Mouse (Mus musculus): ENCODE data around the gene Abhd4. TPM values are rescaled to one million over a fixed set of nuclear protein-coding genes. Genes with fewer than 3 reads are reported as not detected.

Abhd4 gene
- polyA plus RNA-seq, 1 experiment from 2014 or later, result 40.2 TPM

DNA sequence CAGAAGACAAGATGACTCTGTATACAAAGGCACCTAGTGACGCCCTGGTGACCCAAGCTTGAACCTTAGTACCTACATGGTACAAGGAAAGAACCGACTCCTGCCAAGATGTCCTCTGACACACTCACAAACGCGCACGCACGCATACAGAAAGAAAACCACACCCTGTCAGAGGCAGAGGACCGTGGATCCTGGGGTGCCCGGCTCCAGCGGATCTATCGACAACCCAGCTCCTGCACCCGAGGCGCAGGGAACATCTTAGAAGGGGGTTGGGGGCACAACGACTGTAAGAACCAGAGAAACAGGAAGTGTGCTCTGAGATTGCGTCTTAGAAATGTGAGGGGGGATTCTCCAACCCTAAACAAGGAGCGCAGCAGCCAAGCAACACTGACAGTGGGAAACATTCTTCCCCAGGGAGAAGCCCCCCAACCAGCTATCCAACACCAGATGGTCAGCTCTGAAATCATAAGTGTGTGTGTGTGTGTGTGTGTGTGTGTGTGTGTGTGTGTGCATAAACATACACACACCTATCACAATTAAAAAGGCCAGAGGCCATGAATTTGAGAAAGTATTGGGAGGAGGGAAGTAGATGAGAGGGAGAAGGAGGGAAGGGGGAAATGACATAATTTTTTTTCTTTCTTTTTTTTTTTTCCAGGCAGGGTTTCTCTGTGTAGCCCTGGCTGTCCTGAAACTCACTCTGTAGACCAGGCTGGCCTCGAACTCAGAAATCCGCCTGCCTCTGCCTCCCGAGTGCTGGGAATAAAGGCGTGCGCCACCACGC, 22.6 kb upstream of the Abhd4 start:
- peak; percentile 62 for DNase-seq (ENCODE audit: low spot score)
- Histone ChIP-seq H3K4me3 (ENCODE audit: low read depth, low read length) (no peak overlapping the region), H3K9me3 (ENCODE audit: control insufficient read depth, low read length) (no peaks in the 10 kb centered on the region), H3K4me1 (replicated peaks; ENCODE audit: control insufficient read depth, insufficient read depth) (0 out of 2 replicates have a peak, but pooled peaks cover 2% of the 10 kb centered on the region), H3K9ac (ENCODE audit: low read length) (no peak overlapping the region), H3K36me3 (ENCODE audit: control insufficient read depth, insufficient read depth, low read length) (peaks cover 4% of the 10 kb centered on the region; the same call in 1 of the 2 replicates), H3K27ac (replicated peaks) (no peak overlapping the region), H3K27me3 (ENCODE audit: control insufficient read depth, insufficient read depth, low read length) (no peaks in the 10 kb centered on the region), H3K4me2 (replicated peaks; ENCODE audit: low read depth) (no peak overlapping the region; the same call in 1 of the 2 replicates)
- peak; percentile 62 for ATAC-seq (ENCODE audit: low FRiP score, low TSS enrichment)
- 59% methylated on average over 21 of the region's 21 CpGs for WGBS
- no peak for TF ChIP-seq EP300 (optimal IDR thresholded peaks at IDR 0.05)
- no peak for TF ChIP-seq CTCF (IDR thresholded peaks at IDR 0.05; ENCODE audit: low read depth)

GRCm38 (mm10) chr14:54232143-54232542, 21.8 kb upstream of the Abhd4 start:
- DNase-seq (ENCODE audit: low spot score) (no peak), ATAC-seq (ENCODE audit: low FRiP score, low TSS enrichment) (no peak)
- Histone ChIP-seq H3K4me1 (replicated peaks; ENCODE audit: control insufficient read depth, insufficient read depth) (no peaks in the 10 kb centered on the region), H3K27ac (replicated peaks) (no peak overlapping the region), H3K9me3 (ENCODE audit: control insufficient read depth, low read length) (no peaks in the 10 kb centered on the region), H3K4me2 (replicated peaks; ENCODE audit: low read depth) (no peak overlapping the region), H3K36me3 (ENCODE audit: control insufficient read depth, insufficient read depth, low read length) (peaks cover 4% of the 10 kb centered on the region; the same call in 1 of the 2 replicates), H3K9ac (ENCODE audit: low read length) (no peak overlapping the region), H3K4me3 (ENCODE audit: low read depth, low read length) (no peak overlapping the region), H3K27me3 (ENCODE audit: control insufficient read depth, insufficient read depth, low read length) (no peaks in the 10 kb centered on the region)
- 58% methylated on average over 9 of the region's 9 CpGs for WGBS
- TF ChIP-seq CTCF (IDR thresholded peaks at IDR 0.05; ENCODE audit: low read depth) (no peak), EP300 (optimal IDR thresholded peaks at IDR 0.05) (no peak)

- WGBS, result 20% methylated on average over 9 of the region's 9 CpGs
- H3K4me3 ChIP-seq (ENCODE audit: low read depth, low read length), result no peak overlapping the region
- no peaks in the 10 kb centered on the region for H3K27me3 ChIP-seq (ENCODE audit: control insufficient read depth, insufficient read depth, low read length)
- ATAC-seq (ENCODE audit: low FRiP score, low TSS enrichment), result peak; percentile 45; the same call in 1 of the 2 replicates
- H3K9me3 ChIP-seq (ENCODE audit: control insufficient read depth, low read length), result no peaks in the 10 kb centered on the region
- no peaks in the 10 kb centered on the region for H3K4me1 ChIP-seq (replicated peaks; ENCODE audit: control insufficient read depth, insufficient read depth)
- peaks cover 4% of the 10 kb centered on the region; the same call in 1 of the 2 replicates for H3K36me3 ChIP-seq (ENCODE audit: control insufficient read depth, insufficient read depth, low read length)
- H3K4me2 ChIP-seq (replicated peaks; ENCODE audit: low read depth), result peak overlapping the region; percentile 25; the same call in 1 of the 2 replicates
- no peak overlapping the region for H3K9ac ChIP-seq (ENCODE audit: low read length)
- TF ChIP-seq CTCF (IDR thresholded peaks at IDR 0.05; ENCODE audit: low read depth) (no peak), EP300 (optimal IDR thresholded peaks at IDR 0.05) (no peak)
- DNase-seq (ENCODE audit: low spot score), result peak; percentile 44
- H3K27ac ChIP-seq (replicated peaks), result peak overlapping the region; percentile 77
Observed at GRCm38 (mm10) chr14:54232811-54233558, 21.0 kb upstream of the Abhd4 start.

DNA sequence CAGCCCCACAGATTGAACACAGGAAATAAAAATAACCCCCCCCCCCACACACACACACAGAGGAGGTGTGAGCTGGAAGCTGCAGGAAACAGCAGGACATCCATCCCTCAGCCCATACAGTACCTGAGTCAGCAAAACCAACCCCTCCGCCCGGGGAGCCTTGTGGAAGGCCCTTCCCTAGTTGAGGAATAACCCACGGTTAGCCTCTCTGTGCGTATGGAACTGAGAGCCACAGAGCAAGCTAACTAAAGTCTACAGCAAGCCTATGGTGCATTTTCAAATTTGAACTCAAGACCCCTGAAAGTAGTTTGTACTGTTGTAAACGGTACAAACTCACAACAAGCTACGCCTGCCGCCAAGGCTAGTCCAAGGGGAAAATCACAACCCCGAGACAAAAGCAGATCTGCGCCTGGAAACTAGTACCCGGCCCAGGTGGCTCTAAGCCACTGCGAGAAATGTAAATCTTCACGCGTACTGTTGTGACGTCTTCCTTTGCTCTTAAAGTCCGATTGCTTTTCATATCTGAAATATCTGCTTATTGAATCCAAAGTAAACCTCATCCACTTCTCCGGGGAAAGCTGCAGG, 20.3 kb upstream of the Abhd4 start:
- peak overlapping the region; percentile 77 for H3K27ac ChIP-seq (replicated peaks)
- no peaks in the 10 kb centered on the region for H3K27me3 ChIP-seq (ENCODE audit: control insufficient read depth, insufficient read depth, low read length)
- 51% methylated on average over 16 of the region's 16 CpGs for WGBS
- no peak overlapping the region for H3K9ac ChIP-seq (ENCODE audit: low read length)
- no peaks in the 10 kb centered on the region for H3K4me1 ChIP-seq (replicated peaks; ENCODE audit: control insufficient read depth, insufficient read depth)
- peak overlapping the region; percentile 25; the same call in 1 of the 2 replicates for H3K4me2 ChIP-seq (replicated peaks; ENCODE audit: low read depth)
- no peak overlapping the region for H3K4me3 ChIP-seq (ENCODE audit: low read depth, low read length)
- TF ChIP-seq EP300 (optimal IDR thresholded peaks at IDR 0.05), result no peak
- TF ChIP-seq CTCF (IDR thresholded peaks at IDR 0.05; ENCODE audit: low read depth), result no peak
- H3K36me3 ChIP-seq (ENCODE audit: control insufficient read depth, insufficient read depth, low read length), result peaks cover 4% of the 10 kb centered on the region; the same call in 1 of the 2 replicates
- ATAC-seq (ENCODE audit: low FRiP score, low TSS enrichment) (no peak), DNase-seq (ENCODE audit: low spot score) (no peak)
- H3K9me3 ChIP-seq (ENCODE audit: control insufficient read depth, low read length), result no peaks in the 10 kb centered on the region

DNA sequence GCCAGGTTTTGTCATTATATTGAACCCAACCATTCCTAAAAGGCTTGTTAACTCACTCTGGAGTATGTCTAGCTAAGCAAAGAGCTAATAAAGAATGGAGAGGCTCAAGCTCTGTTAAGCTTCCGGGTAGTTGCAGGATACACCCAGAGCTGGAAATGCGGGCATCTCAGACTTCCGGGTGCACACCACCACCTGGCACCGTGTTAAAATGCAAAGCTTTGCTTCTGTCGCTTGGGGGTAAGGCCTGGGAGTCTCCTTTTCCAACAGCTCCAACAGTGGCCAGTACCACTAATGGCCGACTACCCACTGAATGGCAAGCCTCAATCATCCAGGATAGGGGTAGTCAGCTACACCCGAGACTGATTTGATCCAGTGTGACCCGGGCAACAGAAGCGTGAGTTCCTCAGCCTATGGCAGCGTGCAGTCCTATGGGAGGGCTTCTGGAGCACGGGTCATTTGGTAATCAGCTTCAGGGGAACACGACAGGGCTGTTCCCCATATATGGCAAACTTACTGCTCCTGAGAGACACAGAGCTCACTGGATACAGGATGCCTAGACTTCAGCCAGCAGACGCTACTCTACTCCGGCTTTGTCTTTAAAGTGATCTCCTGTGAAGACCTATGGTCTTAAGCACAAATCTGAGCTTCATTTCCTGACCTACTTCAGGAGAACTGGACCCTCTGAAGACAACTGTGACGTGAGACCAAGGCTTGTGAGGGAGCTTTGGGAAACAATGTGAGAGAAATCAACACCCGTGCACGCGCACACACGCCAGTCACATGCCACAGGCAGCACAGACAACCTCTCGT, 19.6 kb upstream of the Abhd4 start:
- Histone ChIP-seq H3K4me1 (replicated peaks; ENCODE audit: control insufficient read depth, insufficient read depth) (no peaks in the 10 kb centered on the region), H3K9me3 (ENCODE audit: control insufficient read depth, low read length) (no peaks in the 10 kb centered on the region), H3K27me3 (ENCODE audit: control insufficient read depth, insufficient read depth, low read length) (no peaks in the 10 kb centered on the region), H3K9ac (ENCODE audit: low read length) (no peak overlapping the region), H3K27ac (replicated peaks) (peak overlapping the region; percentile 77), H3K36me3 (ENCODE audit: control insufficient read depth, insufficient read depth, low read length) (peaks cover 4% of the 10 kb centered on the region; the same call in 1 of the 2 replicates), H3K4me3 (ENCODE audit: low read depth, low read length) (no peak overlapping the region), H3K4me2 (replicated peaks; ENCODE audit: low read depth) (no peak overlapping the region)
- 73% methylated on average over 20 of the region's 20 CpGs for WGBS
- ATAC-seq (ENCODE audit: low FRiP score, low TSS enrichment) (no peak), DNase-seq (ENCODE audit: low spot score) (no peak)
- TF ChIP-seq EP300 (optimal IDR thresholded peaks at IDR 0.05) (no peak), CTCF (IDR thresholded peaks at IDR 0.05; ENCODE audit: low read depth) (no peak)

All from stomach, postnatal 0 days (tissue).